Mouse (Mus musculus): Measurements from ENCODE around the gene Sult2b1.
A peak's percentile ranks its signal among the peaks of the same experiment; 100 is the strongest.

Gene Sult2b1

DNA sequence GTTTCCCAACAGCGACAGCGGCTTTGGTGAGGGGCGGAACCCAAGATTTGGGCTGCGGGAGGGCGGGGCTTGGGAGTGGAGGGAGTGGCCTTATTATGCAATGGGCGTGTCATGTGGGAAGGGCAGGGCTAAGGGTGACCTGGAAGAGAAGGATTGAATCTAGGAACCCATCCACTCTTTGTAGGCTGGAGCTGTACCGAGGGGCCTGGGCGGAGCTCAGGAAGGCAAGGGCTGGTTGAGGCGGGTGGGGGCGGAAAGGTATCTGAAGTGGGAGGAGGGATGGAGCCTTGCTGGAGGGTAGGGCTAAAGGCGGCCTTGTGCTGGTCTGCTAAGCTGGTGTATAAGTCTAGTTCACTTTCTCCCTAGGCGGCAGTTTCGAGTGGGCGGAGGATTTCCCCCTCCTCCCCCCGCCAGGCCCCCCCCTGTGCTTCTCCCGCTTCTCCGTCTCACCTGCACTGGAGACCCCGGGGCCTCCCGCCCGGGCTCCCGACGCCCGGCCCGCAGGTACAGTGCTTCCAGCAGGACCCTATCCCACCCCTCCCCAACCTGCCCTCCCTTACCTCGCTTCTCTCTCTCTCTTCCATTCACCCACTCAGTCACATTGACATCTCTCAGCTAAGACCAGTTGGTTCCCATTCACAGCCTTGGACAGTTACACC is 16.2 kb upstream of the Sult2b1 start:
- DNase-seq, result peak; percentile 31

- no peak for DNase-seq
Measured at GRCm38 (mm10) chr7:45800001-45800400, 15.5 kb upstream of the Sult2b1 start.

- DNase-seq, result no peak
Measured at GRCm38 (mm10) chr7:45798931-45799330, 14.5 kb upstream of the Sult2b1 start.

DNA sequence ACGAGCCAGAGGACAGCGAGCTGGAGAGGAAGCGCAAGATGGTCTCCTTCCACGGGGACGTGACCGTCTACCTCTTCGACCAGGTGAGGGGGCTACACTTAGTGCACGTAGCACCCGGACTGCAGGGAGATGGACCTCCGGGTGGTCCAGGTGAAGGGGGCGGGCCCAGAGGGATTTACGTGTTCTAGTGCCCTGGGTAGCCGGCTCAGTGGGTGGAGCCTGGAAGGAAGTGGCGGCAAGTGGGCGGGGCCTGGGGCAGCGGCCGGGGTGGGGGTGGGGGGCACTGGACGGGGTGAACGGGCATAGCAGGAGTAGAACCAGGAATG is 14.0 kb upstream of the Sult2b1 start:
- DNase-seq, result peak; percentile 25

GRCm38 (mm10) chr7:45797661-45798510 is 13.4 kb upstream of the Sult2b1 start:
- no peak for DNase-seq

DNA sequence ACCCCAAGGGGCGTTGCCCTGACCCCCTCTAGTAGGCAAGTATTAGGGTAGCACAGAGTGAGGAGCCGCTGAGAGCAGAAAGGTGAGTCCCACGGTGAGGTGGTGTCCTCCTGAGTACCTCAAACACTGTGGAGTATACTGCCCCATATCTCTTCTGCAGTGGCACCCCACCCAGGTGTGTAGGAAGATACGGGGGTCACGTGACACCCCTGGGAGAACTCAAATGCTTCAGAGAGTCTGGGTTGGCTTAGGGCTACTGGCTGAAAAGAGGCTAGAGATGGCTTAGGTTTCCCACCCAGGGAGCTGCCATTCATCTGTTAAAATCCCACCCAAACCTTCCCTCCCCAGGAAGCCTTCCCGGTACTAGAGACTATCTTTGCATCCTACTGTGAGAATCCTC is 12.5 kb upstream of the Sult2b1 start:
- no peak for DNase-seq

DNA sequence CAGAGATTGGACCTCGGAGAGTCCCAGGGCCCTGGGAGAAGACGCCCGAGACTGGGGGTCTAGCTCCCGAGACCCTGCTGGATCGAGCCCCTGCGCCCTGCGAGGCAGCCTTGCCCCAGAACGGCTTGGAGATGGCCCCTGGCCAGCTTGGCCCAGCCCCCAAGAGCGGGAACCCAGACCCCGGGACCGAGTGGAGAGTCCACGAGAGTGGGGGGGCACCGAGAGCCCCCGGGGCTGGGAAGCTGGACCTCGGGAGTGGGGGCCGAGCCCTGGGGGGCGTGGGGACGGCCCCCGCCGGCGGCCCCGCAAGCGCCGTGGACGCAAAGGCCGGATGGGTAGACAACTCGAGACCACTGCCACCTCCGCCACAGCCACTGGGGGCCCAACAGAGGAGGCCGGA is 10.5 kb upstream of the Sult2b1 start:
- no peak for DNase-seq

DNA sequence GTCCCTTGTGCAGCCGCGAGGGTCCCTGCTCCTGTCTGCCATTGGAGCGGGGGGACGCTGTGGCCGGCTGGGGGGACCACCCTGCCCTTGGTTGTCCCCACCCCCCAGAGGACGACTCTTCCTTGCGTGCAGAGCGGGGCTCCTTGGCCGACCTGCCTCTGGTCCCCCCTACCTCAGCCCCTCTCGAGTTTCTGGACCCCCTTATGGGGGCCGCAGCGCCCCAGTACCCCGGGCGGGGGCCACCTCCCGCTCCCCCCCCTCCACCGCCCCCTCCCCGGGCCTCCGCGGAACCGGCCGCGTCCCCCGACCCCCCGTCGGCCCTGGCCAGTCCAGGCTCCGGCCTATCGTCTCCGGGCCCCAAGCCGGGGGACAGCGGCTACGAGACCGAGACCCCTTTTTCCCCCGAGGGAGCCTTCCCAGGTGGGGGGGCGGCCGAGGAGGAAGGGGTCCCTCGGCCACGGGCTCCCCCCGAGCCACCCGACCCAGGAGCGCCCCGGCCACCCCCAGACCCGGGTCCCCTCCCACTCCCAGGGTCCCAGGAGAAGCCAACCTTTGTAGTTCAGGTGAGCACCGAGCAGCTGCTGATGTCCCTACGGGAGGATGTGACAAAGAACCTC is 9.6 kb upstream of the Sult2b1 start:
- no peak for DNase-seq

DNA sequence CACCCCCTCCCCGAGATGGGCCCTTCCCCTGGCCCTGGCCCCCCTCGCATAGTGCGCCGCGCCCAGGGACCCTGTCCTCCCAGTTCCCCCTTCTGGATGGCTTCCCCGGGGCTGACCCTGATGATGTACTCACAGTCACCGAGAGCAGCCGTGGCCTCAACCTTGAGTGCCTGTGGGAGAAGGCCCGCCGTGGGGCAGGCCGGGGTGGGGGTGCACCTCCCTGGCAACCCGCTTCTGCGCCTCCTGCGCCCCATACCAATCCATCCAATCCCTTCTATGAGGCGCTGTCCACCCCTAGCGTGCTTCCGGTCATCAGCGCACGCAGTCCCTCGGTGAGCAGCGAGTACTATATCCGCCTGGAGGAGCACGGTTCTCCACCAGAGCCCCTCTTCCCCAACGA is 8.8 kb upstream of the Sult2b1 start:
- no peak for DNase-seq

DNA sequence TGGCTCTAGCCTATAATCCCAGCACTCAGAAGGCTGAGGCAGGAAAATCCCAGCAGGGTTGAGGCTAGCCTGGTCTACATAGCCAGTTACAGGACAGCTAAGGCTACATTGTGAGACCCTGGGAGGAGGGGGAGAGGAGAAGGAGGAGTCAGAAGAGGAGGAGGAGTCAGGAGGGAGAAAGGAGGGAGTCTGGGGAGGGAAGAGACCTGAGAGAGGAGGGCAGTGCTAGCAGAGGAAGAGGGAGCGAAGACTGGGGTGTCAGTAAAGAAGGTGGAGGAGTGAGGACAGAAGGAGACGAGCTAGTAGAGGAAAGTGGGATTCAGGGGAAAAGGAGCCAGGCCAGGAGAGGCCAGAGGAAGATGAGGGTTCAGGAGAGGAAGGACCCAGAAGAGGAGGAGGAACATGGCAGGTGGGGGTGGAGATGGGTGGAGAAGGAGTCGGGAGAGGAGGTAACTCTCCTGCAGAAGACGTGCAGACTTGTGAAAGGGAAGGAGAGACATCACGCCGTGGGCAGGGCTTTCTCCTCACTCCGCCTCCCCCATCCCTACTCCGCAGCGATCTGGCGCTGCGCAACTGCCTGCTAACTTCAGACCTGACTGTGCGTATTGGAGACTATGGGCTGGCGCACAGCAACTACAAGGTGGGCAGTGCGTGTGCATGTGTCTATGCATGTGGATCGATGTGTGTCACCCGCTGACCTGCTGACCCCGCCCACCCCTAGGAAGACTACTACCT is 7.5 kb upstream of the Sult2b1 start:
- DNase-seq, result no peak

DNA sequence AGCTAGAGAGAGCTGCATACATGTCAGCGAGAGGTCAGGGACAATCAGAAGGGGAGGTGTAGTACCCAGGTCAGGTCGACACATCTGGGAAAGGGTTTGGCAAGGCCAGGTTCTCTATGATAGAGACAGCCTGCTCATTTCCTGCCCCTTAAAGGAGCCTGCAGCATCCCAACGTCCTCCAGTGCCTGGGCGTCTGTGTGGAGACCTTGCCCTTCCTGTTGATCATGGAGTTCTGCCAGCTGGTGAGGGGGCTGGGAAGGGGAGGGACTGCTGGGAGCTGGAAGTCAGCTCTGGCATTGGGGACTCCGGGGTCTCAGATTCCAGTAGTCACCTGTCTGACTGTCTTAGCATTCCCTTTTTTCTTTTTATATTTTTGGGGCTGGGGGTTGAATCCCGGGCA is 6.3 kb upstream of the Sult2b1 start:
- DNase-seq, result no peak

GRCm38 (mm10) chr7:45787642-45788041 is 3.2 kb upstream of the Sult2b1 start:
- no peak for DNase-seq

DNA sequence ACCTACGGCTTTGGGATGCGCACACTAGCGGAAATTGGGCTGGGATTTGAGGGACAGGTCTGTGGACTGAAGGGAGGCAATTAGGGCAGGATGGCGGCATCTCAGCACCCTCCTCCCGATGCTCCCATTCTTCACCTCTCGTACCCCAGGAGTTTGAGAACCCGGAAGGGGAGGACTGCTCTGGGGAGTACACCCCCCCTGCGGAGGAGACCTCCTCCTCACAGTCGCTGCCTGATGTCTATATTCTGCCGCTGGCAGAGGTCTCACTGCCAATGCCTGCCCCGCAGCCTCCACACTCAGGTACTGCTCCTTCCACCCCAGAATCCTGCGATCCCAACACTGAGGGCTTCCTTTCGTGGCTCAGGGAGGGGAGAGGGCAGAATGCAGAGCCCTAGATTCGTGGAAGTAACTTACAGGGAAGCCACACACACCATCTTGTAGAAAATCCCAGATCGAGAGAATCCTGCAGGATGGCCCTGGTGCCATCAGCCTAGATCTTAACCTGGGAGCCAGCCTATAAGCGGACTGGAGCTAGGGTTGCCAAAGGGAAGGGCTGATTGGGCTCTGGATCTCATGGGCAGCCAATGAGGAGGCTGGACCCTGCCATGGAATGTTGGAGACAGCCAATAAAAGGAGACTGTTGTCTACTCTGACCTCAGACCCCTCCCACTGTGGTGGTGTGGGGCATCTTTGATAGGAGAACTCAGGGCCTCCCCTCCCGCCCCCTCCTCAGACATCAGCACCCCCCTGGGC is 2.4 kb upstream of the Sult2b1 start:
- DNase-seq, result no peak

- DNase-seq, result no peak
Measured at GRCm38 (mm10) chr7:45786136-45786578, 1.7 kb upstream of the Sult2b1 start.

DNA sequence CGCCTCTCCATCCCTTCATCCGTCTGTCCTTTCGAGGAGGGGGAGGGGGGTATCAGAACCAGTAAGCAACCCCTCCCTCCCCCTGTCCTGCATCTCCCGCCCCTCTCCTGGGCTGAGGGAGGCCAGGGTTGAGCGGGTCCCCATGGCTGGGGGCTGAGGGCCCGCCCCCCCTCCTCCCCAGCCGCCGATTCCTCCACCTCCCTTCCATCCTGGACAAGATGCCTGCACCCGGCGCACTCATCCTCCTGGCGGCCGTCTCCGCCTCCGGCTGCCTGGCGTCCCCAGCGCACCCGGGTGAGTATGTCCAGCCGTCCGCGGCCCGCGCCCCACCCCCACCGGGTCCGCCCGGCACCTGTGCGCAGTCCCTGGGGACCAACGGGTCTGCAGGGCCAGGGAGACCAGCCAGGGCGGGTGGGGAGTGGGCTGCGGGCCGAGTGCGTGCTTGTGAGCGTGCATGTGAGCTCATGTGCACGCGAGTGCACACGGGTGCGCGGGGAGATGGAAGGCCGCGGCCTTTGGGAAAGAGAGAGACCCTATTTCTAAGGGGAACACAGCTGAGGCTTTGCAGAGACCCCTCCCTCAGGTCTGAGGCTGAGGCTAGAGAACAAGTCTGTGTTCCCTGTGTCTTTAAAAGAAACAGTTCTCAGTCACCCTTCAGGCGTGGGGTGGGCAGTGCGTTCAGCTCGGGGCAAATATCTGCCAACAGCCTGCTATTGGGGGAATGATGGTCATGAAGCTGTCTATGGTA is 1.1 kb upstream of the Sult2b1 start:
- no peak for DNase-seq

- peak; percentile 53 for DNase-seq
Measured at GRCm38 (mm10) chr7:45783511-45784091, 868 bp downstream of the Sult2b1 start, which contains the start of gene Lmtk3. Gene Lmtk3, plus strand, starts transcription at chr7:45783738.

GRCm38 (mm10) chr7:45782271-45782670 is 2.2 kb downstream of the Sult2b1 start:
- no peak for DNase-seq

DNA sequence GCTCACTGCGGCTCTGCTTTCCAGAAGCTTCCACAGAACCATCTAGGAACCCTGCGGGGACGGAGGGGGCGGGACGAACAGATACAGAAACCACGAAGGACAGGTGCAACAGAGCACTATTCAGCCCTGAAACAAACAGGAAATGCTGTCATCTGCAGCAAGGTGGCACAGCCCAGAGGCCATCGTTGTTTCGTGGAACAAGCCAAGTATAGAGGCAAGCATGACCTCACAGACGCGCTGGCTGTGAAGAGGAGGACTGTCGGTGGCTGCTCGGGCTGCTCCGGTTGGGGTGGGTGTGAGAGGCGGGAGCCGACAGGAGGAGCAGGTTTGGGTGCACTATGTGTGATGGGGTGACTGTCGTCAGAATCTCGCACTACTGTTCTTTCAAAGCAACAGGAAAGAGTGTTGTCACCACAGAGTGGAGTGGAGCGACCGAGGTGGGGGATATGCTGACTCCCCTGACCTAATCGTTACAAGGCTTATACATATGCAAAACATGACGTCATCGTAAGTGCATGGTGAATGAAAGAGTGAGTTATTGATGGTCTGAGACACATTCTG is 5.3 kb downstream of the Sult2b1 start:
- DNase-seq, result peak; percentile 64

- DNase-seq, result no peak
Measured at GRCm38 (mm10) chr7:45775237-45775636, 9.2 kb downstream of the Sult2b1 start.

DNA sequence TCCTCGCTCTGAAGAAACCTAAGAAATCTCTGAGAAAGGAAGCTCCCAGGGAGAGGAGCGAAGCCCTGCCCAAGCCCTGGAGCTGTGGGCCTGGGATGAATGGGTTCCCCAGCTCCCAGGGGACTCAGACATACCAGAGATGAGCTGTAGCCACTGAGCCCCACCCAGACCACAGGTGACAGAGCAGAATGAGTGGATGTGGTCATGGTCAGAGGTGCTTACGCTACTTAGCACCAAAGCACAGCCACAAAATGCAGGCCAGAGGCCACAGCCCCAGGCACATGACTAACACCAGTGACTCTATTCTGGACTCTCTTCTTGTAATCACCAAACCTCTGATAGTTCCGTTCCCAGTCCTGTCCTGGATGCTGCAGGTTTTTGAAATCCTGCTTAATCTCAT is 13.4 kb downstream of the Sult2b1 start:
- no peak for DNase-seq
